Mouse (Mus musculus) bone marrow macrophage, adult 2 months (primary cell): ENCODE data around the gene Golph3. TPM values are rescaled to one million over a fixed set of nuclear protein-coding genes. Genes with fewer than 3 reads are reported as not detected.
A peak's percentile ranks its signal among the peaks of the same experiment; 100 is the strongest.

Experiments
- H3K27ac ChIP-seq: 2 replicates; pipeline ENCODE4 v1.5.1; 2012; ENCODE audit warnings: low read depth, low read length; ENCODE audit not compliant: insufficient read depth
- H3K4me1 ChIP-seq: 2 replicates; pipeline ENCODE4 v1.6.1; 2012; ENCODE audit warnings: low read length; ENCODE audit not compliant: control insufficient read depth, insufficient read depth
- H3K4me3 ChIP-seq: 2 replicates; pipeline ENCODE4 v1.5.1; 2012; ENCODE audit warnings: mild to moderate bottlenecking, low read length, moderate library complexity; ENCODE audit not compliant: insufficient read depth
- CTCF ChIP-seq: IDR thresholded peaks from 2 replicates; pipeline ENCODE4 v1.5.1; 2012; ENCODE audit warnings: low read depth, mild to moderate bottlenecking, low read length, moderate library complexity
- POLR2A ChIP-seq: IDR thresholded peaks from 2 replicates; pipeline ENCODE4 v1.6.1; 2012; ENCODE audit warnings: mild to moderate bottlenecking, low read depth, low read length, borderline replicate concordance
- polyA plus RNA-seq: library from polyadenylated mRNA; stranded (reverse); fragments of >200 nt; gene quantifications from 2 replicates; pipeline ENCODE4 v1.2.4, GENCODE M21; 2012; ENCODE audit not compliant: missing spikeins, insufficient read depth, insufficient read length

The Golph3 gene
- polyA plus RNA-seq, 1 experiment = 99.3 TPM

DNA sequence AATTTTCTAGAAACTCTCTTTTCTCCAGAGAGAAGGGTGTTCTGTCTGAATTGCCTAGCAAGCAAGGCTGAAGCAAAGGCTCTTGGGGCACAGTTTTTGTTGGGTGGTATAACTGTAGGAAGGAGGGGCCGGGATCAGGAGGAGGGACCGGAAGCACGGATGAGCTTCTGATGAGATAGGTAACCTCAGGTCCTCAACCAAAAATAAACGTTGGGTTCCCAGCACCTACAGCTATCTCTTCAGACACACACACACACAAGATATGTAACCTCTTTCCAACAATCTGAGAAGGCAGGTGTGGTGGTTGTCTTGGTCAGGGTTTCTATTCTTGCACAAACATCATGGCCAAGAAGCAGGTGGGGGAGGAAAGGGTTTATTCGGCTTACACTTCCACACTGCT, 4.0 kb upstream of the Golph3 start:
- Histone ChIP-seq H3K27ac (no peak overlapping the region), H3K4me1 (no peaks in the 10 kb centered on the region), H3K4me3 (no peak overlapping the region)
- TF ChIP-seq CTCF (no peak), POLR2A (no peak)

DNA sequence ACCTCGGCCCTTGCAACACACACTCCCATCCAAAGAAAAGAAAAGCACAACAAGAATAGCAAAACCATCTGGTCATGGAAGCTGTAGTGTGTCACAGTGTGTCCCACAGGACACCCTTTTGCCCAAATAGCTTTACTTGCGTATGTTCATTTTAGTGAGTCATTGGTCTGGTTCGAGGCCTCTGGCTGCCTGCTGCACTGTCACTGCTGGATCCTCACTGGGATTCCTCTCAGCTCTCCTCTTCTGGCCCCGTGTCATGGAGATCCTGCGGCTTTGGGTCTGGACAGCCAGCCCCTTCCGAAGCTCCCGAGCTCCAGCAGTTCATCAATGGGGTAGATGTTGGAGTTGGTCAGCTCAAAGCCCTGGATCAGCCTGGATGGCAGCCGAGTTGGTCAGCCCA, 2.8 kb upstream of the Golph3 start:
- no peak for TF ChIP-seq CTCF
- TF ChIP-seq POLR2A = no peak
- H3K4me1 ChIP-seq = no peaks in the 10 kb centered on the region
- no peak overlapping the region for H3K27ac ChIP-seq
- no peak overlapping the region for H3K4me3 ChIP-seq

DNA sequence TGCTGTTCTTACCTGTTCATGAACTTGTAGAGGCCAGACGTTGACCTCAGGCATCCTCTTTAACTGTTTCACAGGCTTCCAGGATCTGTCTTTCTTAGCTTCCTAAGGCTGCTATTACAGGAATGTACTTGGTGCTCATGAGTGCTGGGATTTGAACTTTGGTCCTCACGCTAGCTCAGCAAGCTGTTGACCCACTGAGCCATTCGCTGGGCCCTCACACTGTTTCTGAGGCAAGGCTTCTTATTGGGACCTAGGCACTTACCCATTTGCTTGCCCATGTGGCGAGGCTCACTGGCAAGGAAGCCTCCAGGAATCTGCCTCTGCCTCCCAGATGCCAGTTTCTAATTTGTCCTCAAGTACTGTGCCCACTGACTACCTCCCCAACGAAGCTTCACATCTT, 1.4 kb upstream of the Golph3 start:
- TF ChIP-seq CTCF (no peak), POLR2A (no peak)

DNA sequence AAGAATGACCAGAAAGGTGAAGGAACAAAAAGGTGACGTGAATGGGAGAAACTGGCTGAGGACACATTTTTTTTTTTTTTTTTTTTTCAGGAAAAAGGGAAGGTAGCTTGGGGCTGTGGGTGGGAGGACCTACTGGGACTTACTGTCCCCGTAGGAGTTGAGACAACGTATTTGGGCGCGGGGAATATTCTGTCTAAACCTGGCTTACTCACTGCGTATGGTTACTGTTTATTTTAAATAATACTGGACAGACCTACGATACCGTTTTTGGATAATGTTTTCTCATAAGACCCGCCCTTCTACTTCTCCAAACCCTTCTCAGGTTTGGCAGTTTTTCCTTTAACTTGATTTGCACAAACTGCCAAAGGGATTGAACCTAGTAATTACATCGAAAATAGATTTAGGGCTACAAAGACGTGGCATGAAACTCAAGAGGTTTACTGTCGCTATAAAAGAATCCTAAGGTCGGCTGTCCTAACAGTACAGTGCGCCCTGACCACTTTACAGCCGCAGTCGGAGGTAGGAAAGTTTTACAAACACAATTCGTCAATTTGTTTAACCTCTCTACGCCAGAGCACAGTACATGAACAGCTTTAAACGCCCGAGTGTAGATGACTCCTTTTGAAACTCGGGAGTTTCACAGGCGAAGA, 684 bp upstream of the Golph3 start:
- TF ChIP-seq POLR2A (no peak), CTCF (no peak)
- Histone ChIP-seq H3K4me3 (peak overlapping the region; percentile 99), H3K27ac (no peak overlapping the region), H3K4me1 (peaks cover 7% of the 10 kb centered on the region)

More for the DNA sequence above, 1.4 kb upstream of the Golph3 start:
- no peak overlapping the region for H3K27ac ChIP-seq
- H3K4me3 ChIP-seq = no peak overlapping the region
- peaks cover 7% of the 10 kb centered on the region for H3K4me1 ChIP-seq

DNA sequence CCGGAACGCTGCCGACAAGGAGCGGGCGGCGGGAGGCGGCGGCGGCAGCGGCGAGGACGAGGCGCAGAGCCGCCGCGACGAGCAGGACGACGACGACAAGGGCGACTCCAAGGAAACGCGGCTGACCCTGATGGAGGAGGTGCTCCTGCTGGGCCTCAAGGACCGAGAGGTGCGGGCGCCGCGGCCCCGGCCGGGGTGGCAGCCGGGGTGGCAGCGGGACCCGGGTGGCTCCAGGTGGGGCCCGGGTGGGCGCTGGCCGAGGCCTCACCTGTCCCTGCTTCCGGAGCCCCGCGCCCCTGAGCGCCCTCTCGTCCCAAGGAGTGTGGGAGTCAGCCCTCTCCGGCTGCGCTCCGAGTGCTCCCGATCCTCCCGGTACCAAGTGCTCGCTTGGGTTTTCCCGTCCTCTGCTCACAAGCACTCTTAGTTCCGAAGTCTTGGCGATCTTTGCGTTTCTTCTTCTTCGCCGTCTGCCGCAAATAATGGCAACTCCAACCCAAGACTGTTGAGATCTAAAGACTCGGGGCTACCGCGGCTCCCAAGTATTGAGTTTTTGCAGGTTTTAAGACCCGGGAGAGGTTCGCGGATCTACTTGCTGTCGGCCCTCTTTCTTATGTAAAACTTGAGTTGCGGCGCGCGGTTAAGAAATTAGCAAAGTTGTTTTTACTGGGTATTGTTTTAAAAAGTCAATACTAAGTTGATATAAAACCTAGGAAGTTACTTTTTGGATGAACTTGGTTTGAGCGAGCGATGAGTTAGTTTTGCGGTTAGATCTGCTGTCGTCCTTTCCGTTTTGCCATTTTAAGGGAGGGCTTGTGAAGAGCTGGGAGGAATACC, 755 bp downstream of the Golph3 start, which contains the start of gene 1810049J17Rik:
Gene 1810049J17Rik, minus strand, starts transcription at position 112 of the 834 bp plus-strand sequence.
- Histone ChIP-seq H3K4me3 (peak within 1 kb of the TSS; percentile 99), H3K4me1 (peaks cover 13% of the 10 kb centered on the region), H3K27ac (peak within 1 kb of the TSS; percentile 82)
- no peak for TF ChIP-seq CTCF
- TF ChIP-seq POLR2A = no peak

DNA sequence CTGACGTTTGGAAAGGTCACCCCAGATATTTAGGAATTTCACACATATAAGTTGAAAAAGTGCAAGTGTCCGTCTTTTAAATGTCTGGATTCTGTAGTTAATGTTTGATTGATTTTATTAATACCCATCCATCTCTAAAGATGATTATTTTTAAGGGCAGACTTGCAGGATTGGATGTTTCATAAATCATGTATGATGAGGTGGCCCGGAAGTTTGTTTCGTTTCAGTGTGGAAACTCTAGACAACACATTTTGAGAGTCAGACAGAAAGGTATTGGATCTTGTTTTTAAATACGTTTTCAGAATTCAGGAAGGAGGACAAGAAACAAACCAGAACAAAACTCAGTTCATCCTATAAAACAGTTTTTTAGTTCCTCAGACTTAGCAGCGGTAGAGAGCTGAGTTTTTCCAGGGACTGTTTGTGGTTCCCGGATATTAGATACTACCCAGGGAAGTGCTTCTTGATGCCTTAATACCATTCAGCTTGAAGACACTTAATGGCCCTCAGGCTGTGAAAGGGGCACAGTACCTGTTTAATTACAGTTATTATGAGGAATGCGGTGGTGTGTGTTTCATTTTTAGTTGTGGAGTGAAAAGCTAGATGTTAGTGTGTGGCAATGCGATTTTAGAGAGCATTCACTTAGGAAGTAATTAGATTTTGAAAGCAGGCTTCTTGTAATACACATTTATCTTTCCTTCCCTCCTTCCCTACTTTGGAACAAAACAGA, 1.6 kb downstream of the Golph3 start:
- Histone ChIP-seq H3K4me3 (peak overlapping the region; percentile 99), H3K27ac (peak overlapping the region; percentile 82; the same call in 1 of the 2 replicates), H3K4me1 (peaks cover 13% of the 10 kb centered on the region)
- TF ChIP-seq POLR2A = no peak
- TF ChIP-seq CTCF = no peak

DNA sequence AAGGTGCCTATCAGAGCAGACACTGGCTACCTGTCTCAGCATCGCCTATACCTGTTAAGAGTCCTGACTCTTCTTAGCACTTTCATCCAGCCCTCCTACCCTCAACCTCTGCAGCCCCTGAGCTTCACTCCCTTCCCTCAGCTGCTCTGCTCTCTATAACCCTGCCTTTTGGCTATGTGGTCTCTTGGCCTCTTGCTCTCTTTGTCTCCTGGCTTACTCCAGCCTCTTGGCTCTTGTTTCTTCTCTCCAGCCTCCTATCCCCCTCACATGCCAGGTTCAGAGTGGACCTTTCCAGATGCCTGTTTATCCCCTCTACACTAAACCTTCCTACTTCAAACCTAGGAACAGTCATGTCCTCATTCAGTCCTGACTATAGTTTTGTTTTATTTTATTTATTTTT, 3.1 kb downstream of the Golph3 start:
- H3K4me1 ChIP-seq = peaks cover 16% of the 10 kb centered on the region
- TF ChIP-seq POLR2A = no peak
- no peak for TF ChIP-seq CTCF
- no peak overlapping the region for H3K4me3 ChIP-seq
- no peak overlapping the region for H3K27ac ChIP-seq

DNA sequence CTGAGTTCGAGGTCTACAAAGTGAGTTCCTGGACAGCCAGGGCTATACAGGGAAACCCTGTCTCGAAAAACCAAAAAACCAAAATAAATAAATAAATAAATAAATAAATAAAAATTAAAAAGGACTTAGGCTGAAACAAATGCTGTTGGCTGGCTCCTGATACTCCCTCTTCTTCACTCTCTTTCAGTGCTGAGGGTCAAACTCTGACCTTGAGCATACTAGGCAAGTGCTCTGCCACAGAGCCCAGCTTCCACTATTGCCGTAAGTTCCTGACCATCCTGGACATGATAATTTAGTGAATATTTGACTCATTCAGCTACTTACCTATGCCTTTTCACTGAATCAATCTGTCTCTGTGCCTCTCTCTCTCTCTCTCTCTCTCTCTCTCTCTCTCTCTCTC, 9.1 kb downstream of the Golph3 start:
- H3K4me1 ChIP-seq = peaks cover 27% of the 10 kb centered on the region
- H3K27ac ChIP-seq = no peak overlapping the region
- TF ChIP-seq CTCF = no peak
- TF ChIP-seq POLR2A = no peak
- no peak overlapping the region for H3K4me3 ChIP-seq

DNA sequence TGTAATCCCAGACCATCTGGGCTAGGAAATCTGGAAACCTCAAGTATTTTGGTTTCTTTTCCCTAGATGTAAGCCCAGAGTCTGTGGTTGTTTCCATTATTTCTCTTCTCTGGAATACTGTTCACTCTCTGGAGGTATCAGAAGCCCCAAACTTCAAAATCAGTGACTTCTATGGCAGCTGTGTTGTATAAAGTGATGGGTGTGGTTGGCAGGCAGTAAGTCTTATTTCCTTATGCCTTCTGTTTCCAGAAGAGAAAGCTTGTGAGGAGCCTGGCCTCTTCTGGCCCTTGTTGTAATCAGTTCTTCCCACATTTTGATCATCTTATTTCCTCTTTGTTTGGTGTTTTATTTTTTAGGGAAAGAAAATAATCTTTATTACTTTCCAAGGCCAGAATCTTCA, 9.6 kb downstream of the Golph3 start:
- Histone ChIP-seq H3K4me3 (no peak overlapping the region), H3K27ac (no peak overlapping the region), H3K4me1 (peaks cover 26% of the 10 kb centered on the region)
- TF ChIP-seq POLR2A (no peak), CTCF (no peak)

DNA sequence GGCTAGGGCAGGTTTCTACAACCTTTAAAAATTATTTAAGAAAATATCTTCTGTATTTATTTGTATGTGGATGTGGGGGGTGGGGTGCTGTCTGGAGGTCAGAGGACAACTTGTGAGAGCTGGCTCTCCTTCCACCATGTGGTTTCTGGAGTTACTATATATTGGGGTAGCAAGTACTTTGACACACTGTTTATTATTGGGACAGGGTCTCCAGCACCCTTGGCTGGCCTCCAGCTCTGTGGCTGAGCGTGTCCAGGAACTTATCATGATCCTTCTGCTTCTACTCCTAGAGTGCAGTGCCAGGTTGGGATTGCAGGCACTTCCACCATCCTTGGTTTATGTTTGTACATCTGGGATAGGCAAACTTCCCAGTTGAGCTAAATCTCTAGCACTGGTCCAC, 10.1 kb downstream of the Golph3 start:
- TF ChIP-seq CTCF (no peak; the same call in 1 of the 2 replicates), POLR2A (no peak)
- no peak overlapping the region for H3K27ac ChIP-seq

More for the DNA sequence above, 10.1 kb downstream of the Golph3 start:
- Histone ChIP-seq H3K4me1 (peaks cover 23% of the 10 kb centered on the region), H3K4me3 (no peak overlapping the region)
